Mouse (Mus musculus) lung, postnatal 25 days (tissue): ENCODE results near the gene Fmo4.

ENCODE experiments used
- DNase-seq: peaks from one replicate; pipeline ENCODE4 v3.0.0; 2022; ENCODE audit warnings: low spot score

Gene Fmo4

GRCm38 (mm10) chr1:162813836-162814156 is at the start of gene Fmo4:
Gene Fmo4 (minus strand): TSS chr1:162813972.
- peak; percentile 76 for DNase-seq

DNA sequence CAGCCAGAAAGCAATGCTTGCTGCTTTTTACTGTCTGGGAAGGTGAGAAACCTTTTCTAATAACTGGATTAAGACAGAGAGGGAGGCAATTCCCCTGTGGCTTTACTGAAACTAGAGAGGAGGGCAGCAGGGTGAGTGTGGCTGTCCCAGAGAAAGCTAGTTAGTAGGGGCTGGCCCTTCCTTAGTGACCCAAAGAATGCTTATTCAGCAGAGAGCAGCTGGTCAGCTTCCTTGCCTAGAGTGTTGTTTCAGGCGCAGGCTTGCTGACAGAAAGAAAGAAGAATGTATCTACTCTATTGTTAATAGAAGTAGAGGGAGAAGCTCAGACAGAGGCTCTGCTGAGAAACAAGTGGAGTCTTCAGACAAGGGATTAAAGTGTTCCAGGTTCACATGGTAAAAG is 48.6 kb upstream of the Fmo4 start:
- DNase-seq: no peak

DNA sequence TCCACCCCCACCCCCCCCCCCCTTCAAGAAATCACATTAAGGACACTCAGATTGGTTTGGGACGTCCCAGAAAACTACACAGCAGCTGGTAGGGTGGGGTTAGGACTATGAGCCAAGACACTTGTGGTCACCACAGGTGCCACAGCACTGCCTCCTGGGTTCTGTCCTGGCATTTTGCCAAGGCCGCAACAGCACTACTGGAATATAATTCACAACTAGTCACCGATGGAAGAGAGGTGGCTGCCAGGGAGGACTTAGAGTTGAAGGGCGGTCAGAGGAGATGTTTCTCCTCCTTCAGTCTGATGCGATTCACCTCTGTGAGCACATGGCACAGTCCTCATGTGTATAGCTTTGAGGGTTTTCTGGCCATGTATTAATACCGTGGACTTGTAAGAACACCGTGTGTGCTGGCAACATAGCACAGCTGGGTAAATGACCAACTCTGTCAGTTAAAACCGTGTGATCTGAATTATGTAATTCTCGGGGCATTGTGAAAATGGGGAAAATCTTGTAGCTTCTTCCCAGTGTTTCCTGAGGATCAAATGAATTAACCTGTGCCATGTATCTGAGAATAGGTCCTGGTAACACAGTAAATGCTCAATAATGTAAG is 46.3 kb upstream of the Fmo4 start:
- no peak for DNase-seq

DNA sequence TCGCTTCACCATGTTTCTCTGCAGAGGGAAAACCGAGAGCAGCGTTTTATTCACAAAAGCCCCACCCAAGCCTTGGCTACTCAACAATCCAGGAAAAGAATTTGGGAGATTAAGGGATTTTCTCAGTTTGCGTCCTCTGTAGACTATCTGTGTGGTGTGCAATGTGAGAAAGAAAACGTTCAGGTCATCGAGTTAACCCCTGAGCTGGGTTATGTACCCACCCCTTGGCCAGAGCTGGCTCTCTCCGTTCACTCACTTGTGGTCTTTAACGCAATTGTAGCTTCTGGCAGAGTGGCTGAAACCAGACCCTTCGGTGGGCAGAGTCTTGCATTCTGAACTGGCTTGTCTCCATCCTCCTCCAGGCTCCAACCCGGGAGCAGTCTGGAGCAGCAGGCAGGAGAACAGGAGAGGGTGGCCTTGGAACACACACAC is 45.8 kb upstream of the Fmo4 start:
- no peak for DNase-seq

DNA sequence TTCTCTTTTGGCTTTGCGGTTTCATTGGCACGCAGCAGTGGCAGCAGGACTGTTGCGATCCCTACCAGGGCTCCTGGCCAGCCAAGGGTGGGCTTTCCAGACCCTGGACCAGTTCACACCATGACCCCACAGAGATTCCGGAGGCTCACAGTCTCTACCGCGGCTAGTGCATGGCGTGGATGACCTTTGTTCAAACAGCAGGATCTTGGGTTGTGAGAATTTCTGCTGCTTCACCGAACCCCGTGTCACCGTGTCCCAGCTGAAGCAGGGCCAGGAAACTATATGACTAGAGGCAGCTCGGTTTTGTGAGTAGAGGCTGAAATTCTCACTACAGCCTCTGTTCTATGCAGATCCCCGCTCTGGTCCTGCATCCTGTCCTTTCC is 45.0 kb upstream of the Fmo4 start:
- DNase-seq: no peak

- no peak for DNase-seq
Observed at GRCm38 (mm10) chr1:162857766-162858747, 44.3 kb upstream of the Fmo4 start.

GRCm38 (mm10) chr1:162853812-162854482 is 40.2 kb upstream of the Fmo4 start:
- DNase-seq: no peak

- DNase-seq: no peak
Observed at GRCm38 (mm10) chr1:162847554-162847953, 33.8 kb upstream of the Fmo4 start.

GRCm38 (mm10) chr1:162840211-162840610 is 26.4 kb upstream of the Fmo4 start:
- DNase-seq: peak; percentile 34

- no peak for DNase-seq
Observed at GRCm38 (mm10) chr1:162838976-162839375, 25.2 kb upstream of the Fmo4 start.

GRCm38 (mm10) chr1:162834342-162834741 is 20.6 kb upstream of the Fmo4 start:
- DNase-seq: peak; percentile 31

GRCm38 (mm10) chr1:162832574-162832953 is 18.8 kb upstream of the Fmo4 start:
- no peak for DNase-seq

GRCm38 (mm10) chr1:162831838-162832573 is 18.2 kb upstream of the Fmo4 start:
- DNase-seq: no peak

DNA sequence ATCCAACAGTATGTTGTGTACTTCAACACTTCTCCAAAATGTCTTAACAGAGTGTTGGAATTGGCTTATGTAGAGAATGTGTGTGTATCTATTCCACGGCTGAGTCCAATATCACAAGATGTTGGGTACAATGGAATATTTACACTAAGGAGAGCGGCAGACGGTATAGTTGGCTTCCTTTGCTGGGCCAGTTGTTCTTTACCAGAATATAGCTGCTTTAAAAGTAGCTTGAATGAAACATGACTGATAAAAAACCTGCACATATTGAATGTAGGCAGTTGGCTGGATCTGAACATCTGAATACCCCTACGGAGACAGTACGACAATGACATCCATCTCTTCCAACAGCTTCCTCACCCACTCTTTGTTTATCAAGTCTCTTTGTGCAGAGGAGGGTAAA is 5.5 kb upstream of the Fmo4 start:
- DNase-seq: no peak

- no peak for DNase-seq
Observed at GRCm38 (mm10) chr1:162815381-162816127, 1.8 kb upstream of the Fmo4 start.

DNA sequence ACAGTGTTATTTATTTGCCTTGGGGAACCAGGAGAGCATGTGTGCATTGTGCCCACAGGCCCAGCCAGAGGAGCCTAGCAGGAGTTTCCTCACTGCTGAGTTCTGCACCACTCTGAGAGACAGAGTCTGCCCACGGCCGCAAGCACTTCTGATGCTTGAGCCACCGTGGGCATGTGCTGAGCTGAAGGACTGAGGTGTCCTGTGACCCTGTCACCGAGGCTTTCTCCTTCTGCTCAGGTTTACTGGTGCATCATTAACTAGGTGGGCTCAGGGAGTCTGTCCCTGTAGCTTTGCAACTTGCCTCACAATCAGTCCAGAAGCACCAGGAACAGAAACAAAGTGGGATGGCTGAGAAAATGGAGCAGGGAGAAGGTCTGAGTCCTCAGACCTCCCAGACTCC is 1.2 kb upstream of the Fmo4 start:
- DNase-seq: no peak

DNA sequence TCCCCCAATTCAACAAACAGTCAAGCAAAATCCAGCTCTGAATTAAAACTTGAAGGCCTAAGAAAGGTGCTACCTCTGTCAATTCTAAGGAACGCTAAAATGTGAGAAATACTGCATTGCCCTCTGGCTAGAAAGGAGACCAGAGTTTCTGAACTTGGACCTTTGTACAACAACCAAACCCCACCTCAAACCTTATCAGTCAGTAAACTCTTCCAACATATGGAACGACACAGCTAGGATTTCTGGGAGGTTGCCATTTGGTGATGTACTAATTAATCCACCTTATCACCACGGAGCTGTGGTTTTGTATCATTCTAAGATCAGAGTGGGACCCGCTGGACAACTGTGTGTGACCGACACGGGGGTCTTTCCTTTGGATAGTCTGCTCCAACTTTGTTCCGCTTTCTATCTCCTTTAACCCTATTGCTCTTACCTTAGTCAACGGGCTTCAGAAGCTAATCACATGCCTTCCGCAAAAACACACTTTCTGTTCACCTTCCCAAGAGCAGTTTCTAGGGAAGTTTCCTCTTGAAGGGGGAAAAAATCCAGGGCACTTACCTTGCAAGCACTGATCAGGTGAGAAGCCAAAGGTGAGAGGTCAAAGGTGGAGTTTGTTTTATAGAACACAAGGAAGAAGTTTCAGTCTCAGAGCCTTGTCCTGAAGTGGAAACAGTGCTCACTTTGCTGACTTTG is 483 bp downstream of the Fmo4 start:
- DNase-seq: no peak

- DNase-seq: no peak
Observed at GRCm38 (mm10) chr1:162808541-162808940, 5.2 kb downstream of the Fmo4 start.

DNA sequence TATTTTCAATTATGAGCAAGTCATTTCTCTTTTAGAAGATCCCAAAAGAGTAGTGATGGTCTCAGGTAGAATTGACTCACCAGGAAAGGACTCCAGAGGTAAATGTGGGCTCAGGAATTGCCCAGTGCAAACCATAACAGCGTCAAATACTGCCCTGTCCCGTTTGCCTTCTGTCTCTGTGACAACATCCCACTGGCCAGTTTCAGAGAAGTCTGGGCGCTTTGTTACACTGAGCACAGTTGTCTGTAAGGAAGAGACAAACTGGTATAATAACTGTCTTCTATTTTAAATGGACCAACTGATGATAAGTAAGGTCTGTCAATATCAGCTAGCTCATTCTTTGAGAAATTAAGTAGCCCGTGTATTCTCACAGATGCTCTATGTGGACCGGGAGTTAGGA is 6.3 kb downstream of the Fmo4 start:
- no peak for DNase-seq

- no peak for DNase-seq
Observed at GRCm38 (mm10) chr1:162805011-162805410, 8.8 kb downstream of the Fmo4 start.

GRCm38 (mm10) chr1:162796441-162796840 is 17.3 kb downstream of the Fmo4 start:
- no peak for DNase-seq
